Mouse (Mus musculus) spleen, postnatal 4 days (tissue): ENCODE results near the gene Drd3.

ENCODE experiments used
- DNase-seq, 2 experiments: peaks; one replicate each; pipeline ENCODE4 v3.0.0; 2022; ENCODE audit warnings: low spot score in 2 of 2

Drd3 gene

DNA sequence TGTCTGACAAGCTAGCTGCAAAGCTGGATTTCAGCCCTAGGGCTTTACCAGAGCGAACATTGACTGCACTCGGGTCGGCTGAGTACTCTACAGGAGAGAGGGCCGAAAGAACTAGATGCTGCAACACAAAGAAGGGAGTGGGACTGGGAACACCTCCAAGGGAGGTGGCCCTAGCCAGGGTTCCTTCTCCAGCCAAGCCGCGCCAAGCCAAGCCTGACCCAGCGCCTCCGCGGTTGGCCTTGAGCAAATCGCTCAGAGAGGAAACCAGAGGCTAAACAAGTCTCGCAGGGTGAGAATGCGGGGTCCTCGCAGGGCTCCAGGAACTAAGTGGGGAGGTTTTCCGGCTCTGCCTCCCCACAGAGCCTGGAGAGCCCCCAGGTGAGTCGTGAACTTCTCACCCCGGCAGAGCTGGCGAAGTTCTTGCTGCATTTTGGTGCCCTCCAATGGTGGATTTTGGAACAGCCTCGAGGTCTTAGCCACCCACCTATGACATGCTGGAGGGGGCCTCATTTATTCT lies 48.0 kb downstream of the Drd3 start:
- peak; percentile 37 to 77 for DNase-seq

DNA sequence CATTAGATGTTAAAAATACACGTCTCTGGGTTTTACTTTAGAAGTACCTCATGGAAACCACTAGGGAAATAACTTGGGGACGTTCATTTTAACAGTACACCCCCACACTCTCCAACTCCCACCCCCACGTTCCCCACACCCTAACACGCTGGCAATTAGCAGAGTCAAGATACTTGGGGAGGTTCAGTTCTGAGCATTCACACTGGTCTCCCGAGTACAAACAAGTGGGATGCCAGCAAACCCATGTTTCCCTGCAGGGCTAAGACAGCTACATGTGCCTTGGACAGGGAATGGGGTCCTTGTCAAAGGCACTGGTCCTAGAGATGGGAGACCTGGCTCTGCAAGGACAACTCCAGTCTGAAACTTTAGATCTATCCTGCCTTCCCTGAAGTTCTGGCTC lies 48.6 kb downstream of the Drd3 start:
- DNase-seq: no peak

DNA sequence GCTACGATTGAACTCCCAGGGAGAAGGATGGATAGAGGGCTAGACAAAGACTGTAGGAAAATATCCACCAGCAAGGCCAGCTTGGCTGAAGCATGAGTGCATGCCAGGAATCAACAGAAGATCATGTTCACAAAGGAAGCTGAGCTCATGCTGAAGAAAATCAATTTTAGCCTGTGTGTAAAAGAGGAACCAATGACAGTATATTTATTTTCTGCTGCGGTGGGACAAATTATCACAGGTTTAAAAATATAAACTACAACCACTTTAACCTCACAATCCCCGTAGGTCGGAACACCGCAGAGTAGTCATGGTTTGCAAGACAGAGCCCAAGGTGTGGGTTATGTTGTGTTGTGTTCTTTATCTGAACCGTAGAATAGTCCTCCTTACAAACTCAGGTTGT lies 50.5 kb downstream of the Drd3 start:
- no peak for DNase-seq

DNA sequence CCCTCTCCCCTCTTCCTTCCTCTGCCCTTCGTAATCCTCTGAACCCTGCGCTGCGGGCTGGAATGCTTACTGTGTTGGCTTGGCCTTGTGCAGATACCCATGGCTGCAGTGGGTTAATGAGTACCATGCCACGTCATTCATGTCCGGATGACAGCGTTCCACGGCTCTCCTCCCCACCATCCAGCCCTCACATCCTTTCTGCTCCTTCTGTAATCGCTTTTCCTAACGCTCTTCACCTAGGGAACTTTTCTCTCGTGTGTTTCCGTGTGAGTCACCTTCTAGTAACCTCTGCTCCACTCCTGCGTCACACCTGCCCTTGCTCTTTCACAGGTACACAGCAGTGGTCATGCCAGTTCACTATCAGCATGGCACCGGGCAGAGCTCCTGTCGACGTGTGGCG lies 53.2 kb downstream of the Drd3 start:
- no peak for DNase-seq

DNA sequence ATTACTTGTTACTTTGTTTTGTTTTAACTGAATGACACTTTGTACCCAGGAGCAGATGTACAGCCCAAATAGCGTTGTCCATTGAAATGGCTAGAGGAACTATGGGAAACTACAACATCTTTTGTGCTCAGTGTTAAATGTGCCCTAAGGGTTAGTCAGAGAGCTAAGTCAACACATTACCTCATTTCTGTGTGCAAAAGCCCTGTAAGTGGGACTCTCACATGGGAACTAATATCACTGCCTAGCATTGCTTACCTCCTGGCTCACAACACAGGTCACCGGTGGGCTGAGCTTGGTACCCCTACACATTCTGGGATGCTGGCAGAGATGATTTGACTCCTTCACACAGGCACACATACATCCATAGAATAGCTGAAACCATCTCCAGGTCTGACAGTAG lies 55.6 kb downstream of the Drd3 start:
- DNase-seq: no peak

- no peak for DNase-seq
Observed at GRCm38 (mm10) chr16:43811402-43811801, 57.6 kb downstream of the Drd3 start.

GRCm38 (mm10) chr16:43814644-43815043 lies 60.8 kb downstream of the Drd3 start:
- DNase-seq: no peak

DNA sequence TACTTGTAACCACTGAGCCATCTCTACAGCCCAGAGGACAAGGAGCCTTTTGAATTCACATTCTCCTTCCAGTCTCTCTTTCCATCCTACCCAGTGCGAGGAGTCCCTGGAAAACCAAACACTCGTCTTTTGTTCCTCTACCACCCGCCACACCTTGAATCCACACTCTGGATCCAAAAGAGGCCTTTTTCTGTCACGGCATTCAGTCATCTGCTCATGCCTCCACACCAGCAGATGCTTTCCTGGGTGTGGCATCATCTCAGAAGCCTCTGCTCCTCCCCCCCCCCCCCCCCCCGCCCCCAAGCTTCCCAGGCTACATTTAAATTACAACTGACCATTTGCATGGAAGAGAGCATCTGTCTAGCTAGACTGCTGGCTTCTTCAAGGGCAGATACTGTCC lies 62.5 kb downstream of the Drd3 start:
- DNase-seq: no peak

DNA sequence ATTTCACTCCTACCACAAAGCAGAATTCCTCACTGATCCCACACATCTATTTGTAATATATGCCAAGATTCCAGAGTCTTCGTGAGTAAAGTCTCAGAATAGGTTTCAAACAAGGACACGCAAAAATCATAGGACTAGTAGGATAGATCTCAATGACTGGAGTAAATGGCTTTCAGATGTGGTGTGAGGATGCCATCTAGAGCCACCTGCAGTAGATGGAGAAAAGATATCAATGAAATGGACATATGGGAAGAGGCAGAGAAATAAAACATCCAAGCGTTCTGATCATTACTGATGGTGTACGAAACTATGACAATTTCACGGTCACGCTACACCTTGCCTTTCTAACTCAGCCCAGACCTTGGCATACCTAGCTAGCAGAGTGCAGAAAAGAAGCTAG lies 64.6 kb downstream of the Drd3 start:
- no peak for DNase-seq

- DNase-seq: no peak
Observed at GRCm38 (mm10) chr16:43827492-43827891, 73.7 kb downstream of the Drd3 start.

- DNase-seq: no peak
Observed at GRCm38 (mm10) chr16:43831957-43832356, 78.1 kb downstream of the Drd3 start.

DNA sequence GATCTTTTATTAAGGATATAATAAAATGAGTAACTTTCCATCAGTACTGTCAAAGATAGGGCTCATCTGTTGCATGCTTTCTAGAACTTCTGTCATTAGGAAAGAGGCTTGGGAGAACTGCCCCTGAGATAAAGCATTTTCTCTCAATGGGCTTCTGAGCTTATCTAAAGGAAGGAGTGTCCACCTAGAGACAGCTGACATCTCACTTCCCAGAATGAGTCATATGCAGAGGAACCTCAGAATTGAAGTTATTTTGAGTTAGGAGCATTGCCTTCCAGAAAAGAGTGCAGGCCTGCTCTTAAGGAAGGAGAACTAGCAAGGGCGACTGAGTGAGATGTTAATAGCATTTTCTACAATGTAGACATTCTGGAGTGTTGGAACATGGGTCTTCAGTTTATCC lies 87.4 kb downstream of the Drd3 start:
- DNase-seq: no peak

- no peak for DNase-seq
Observed at GRCm38 (mm10) chr16:43849839-43850238, 96.0 kb downstream of the Drd3 start.

- DNase-seq: no peak
Observed at GRCm38 (mm10) chr16:43858941-43859476, 105.2 kb downstream of the Drd3 start.

DNA sequence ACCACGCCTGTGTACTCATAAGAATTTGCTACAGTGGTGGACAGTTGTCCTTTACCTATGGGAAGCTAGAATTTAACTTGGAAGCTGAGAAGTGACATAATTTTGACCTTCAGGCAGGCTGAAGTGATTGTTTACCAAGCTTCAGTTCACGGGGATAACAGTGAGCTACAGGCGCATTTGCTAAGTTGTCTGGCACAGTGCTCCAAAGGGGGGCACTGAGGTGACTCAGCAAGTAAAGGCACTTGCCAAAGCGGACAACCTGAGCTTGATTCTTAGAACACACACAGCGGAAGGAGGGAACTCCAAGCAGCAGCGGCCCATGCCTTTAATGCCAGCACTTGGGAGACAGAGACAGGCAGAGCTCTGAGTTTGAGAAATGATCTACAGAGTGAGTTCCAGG lies 106.8 kb downstream of the Drd3 start:
- DNase-seq: no peak

DNA sequence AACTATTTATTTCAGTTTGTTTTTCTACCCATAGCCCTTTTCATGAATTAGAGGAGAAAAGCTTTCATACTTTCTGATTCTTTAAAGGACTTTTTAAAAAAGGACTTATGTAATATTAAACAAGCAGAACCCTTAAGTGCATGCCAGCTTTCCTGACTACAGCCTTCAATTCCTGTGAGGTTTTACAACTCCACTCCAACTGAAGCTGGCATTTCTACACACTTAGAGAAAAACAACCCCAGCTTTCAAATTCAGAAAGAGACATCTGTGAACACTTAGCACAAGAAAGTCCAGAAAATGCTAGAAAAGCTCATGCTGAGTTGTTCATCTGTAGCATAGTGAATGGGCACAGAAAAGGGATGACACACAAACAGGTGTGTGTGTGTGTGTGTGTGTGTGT lies 116.0 kb downstream of the Drd3 start:
- no peak for DNase-seq

- DNase-seq: no peak
Observed at GRCm38 (mm10) chr16:43871419-43871818, 117.6 kb downstream of the Drd3 start.
